Mouse (Mus musculus) Muller cell, postnatal 12 days (primary cell): Measurements from ENCODE around the gene Trpm1.

Experiments
- DNase-seq: peaks from one replicate; pipeline ENCODE4 v3.0.0-alpha.2; 2015; ENCODE audit errors: inconsistent ontology term

Trpm1 gene

DNA sequence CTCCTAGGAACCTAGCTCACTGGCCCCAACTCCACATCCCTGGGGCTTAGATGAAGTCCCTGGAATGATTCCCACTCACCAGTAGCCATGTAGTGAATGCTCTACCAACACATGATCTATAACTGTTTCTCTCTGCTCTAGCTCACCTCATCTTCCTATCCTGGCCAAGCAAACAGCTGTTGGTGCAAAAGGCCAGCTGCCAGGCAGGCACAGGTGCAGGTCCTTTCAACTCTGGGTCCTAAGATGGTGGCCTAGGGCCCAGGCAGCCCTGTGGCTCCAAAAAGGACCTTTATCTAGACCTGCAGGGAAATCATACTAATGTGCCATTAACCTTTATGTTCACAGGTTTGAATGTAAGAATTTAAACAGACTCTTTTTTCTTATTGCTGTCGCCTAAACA lies 10.3 kb downstream of the Trpm1 start:
- no peak for DNase-seq

DNA sequence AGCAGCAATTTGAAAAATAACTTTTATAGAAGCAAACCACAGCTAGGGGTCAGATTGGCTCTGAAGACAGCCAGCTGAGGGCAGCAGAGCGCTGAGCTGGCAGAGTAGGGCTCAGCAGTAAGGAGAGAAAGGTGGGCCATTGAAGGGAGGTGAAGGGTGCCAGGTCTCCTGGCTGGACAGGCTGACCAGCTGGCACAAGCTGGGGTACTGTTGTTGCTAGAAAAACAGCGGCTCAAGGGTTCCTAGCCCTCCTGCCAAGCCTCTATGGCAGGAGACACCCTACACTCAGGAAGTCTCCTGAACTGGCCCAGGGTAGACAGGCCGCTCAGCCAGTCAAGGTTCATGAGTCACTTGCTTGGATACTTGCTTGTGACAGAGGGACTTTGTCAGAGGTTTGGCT lies 11.4 kb downstream of the Trpm1 start:
- DNase-seq, result peak; percentile 52

GRCm38 (mm10) chr7:64166025-64166424 lies 12.4 kb downstream of the Trpm1 start:
- DNase-seq, result no peak

DNA sequence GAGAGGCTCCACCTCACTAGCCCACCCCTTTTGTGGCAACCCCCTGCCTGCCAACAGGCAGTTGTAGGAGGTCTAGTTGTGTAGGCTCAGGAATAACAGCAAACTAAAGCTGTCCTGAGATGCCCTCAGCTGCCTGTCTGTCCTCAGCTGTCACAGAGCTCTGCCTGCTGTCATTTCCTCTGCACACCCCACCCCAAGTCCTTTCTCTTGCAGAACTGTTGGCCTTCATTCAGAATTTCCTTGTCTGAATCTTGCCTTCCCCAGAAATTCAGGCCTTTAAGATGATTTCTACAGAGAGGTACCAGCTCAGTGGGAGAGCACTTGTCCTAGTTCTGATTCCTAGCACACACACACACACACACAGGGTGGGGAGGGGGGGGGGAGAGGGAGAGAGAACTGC lies 13.1 kb downstream of the Trpm1 start:
- no peak for DNase-seq

GRCm38 (mm10) chr7:64179310-64179709 lies 25.7 kb downstream of the Trpm1 start:
- DNase-seq, result no peak

DNA sequence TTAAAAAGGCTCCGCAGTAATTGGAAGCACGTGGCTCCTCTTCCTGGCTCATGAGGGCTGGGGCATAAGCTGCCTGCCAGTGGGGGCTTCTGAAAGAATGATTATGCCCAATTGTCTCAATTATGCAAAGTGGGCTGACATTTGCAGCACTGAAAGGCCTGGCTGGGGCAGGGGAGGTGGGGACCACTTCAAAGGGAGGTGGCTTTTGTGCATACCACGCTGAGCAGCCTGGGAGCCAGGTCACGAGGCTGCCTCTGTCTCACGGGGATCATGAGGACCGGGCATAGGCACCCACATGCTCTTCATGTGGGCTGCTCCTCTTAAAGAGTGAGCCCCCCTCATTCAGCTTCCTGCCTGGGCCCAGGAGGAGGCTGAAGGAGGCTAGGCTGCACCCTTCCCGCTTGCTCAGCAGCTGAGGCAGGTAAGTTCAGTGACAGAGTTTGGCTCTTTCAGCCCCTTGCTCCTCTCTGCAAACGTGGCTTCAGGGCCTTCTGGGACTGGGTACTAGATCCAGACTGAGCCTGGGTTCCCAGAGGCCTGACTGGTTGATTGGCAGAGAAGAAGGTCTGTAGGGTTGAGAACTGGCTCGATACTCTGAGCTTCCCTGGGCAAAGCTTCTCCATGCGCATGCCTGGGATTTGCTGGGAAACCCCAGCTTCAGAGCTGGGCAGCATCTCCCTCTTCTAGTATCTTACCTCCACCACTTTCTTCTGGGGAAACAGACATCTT lies 31.7 kb downstream of the Trpm1 start:
- peak; percentile 47 for DNase-seq

- no peak for DNase-seq
Observed at GRCm38 (mm10) chr7:64185932-64186312, 32.3 kb downstream of the Trpm1 start.

GRCm38 (mm10) chr7:64192261-64192943 lies 38.8 kb downstream of the Trpm1 start:
- peak; percentile 22 for DNase-seq

- no peak for DNase-seq
Observed at GRCm38 (mm10) chr7:64193476-64193875, 39.8 kb downstream of the Trpm1 start.

GRCm38 (mm10) chr7:64196114-64196513 lies 42.5 kb downstream of the Trpm1 start:
- no peak for DNase-seq

- no peak for DNase-seq
Observed at GRCm38 (mm10) chr7:64208700-64209099, 55.1 kb downstream of the Trpm1 start.

- no peak for DNase-seq
Observed at GRCm38 (mm10) chr7:64212870-64213269, 59.2 kb downstream of the Trpm1 start.

- no peak for DNase-seq
Observed at GRCm38 (mm10) chr7:64214066-64214465, 60.4 kb downstream of the Trpm1 start.

DNA sequence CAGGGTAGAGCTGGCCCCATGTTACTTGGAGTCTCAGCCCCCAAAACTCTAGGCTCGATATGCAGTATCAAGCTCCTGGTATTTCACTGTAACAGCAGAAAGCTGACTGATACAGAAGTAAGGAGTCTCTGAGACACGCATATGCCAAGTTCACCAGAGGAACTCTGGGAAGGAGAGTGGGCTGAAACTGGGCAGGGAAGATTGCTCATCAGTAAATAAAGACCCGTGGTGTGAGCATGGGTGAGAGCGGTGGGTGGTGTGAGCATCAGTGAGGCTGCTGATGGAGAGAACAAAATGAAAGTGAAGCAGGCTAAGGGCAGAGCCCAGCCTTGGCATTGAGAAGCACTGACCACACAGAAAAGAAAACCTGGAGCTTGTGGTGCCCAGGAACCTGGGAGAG lies 62.0 kb downstream of the Trpm1 start:
- no peak for DNase-seq

GRCm38 (mm10) chr7:64217428-64217827 lies 63.8 kb downstream of the Trpm1 start:
- DNase-seq, result no peak

- no peak for DNase-seq
Observed at GRCm38 (mm10) chr7:64219765-64220164, 66.1 kb downstream of the Trpm1 start.

DNA sequence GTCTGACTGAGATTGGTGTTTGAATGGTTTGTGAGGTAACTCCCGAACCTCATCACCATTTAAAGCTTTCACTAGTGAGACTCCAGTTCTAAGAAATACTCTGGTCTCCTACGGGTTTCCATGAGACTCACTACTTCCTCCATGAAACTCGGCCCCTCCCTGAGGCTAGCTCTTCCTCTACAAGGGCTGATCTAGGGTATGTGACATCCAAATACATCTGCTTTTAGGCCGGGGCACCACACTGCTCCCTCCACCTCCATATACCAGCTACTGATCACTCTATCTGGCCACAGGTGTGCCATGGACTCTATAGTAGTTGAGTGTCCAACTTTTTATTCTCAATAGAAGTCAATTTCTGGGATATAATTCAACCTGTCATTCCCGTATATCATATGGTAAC lies 69.6 kb downstream of the Trpm1 start:
- DNase-seq, result no peak

- peak; percentile 81 for DNase-seq
Observed at GRCm38 (mm10) chr7:64226339-64227194, 72.9 kb downstream of the Trpm1 start.

- no peak for DNase-seq
Observed at GRCm38 (mm10) chr7:64227586-64227985, 74.0 kb downstream of the Trpm1 start.

DNA sequence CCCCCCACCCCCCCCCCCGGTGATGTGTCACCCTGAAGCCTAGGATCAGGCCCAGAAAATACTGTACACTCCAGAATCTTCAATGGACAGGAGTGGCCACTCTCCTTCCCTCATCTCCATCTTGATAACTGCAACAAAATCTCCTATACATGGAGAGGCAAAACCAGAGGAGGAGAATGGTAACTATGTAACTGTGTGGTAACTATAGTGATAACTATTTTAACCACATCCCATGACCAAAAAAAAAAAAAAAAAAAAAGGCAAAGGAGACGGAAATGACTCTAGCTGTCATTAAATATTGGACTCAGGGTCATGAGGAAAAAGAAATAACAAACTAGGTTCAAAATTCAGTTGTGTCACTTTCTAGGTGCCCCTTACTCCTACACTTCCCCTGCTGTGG lies 74.7 kb downstream of the Trpm1 start:
- DNase-seq, result no peak

DNA sequence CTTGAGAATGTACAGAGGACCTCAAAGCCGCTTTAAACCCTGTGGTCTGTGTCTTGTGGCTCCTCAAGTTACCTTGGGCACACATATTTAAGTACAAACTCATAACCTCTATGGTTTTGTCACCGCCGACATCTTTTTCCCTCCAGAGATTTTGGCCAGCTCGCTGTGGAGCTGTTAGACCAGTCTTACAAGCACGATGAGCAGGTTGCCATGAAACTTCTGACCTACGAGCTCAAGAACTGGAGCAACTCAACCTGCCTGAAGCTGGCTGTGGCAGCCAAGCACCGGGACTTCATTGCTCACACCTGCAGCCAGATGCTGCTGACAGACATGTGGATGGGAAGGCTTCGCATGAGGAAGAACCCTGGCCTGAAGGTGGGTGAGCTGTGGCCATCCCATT lies 76.3 kb downstream of the Trpm1 start:
- DNase-seq, result no peak

- DNase-seq, result no peak
Observed at GRCm38 (mm10) chr7:64231001-64231400, 77.4 kb downstream of the Trpm1 start.

- peak; percentile 74 for DNase-seq
Observed at GRCm38 (mm10) chr7:64231996-64232395, 78.4 kb downstream of the Trpm1 start.
